Mouse (Mus musculus) hindbrain, postnatal 0 days (tissue): Measurements from ENCODE around the gene Gm11096. TPM values are rescaled to one million over a fixed set of nuclear protein-coding genes. Genes with fewer than 3 reads are reported as not detected.

Experiments
- ATAC-seq: fragments of 200-750 bp; cut with Nextera tagmentation; 2 replicates; pipeline ENCODE4 v1.8.0; 2017; ENCODE audit warnings: mild to moderate bottlenecking, moderate TSS enrichment, moderate library complexity
- DNase-seq: peaks from one replicate; pipeline ENCODE4 v3.0.0-alpha.2; 2015; ENCODE audit warnings: low spot score
- H3K27ac ChIP-seq: fragments of 300-500 bp; sonication (generic); 2 replicates; pipeline ENCODE4 v1.5.1; 2014; ENCODE audit warnings: mild to moderate bottlenecking
- H3K27me3 ChIP-seq: fragments of 300-500 bp; sonication (generic); 2 replicates; pipeline ENCODE4 v1.6.1; 2014; ENCODE audit warnings: low read length, mixed read lengths; ENCODE audit not compliant: insufficient read depth
- H3K36me3 ChIP-seq: fragments of 300-500 bp; sonication (generic); 2 replicates; pipeline ENCODE4 v1.6.1; 2014; ENCODE audit warnings: low read length, mixed read lengths; ENCODE audit not compliant: insufficient read depth
- H3K4me1 ChIP-seq: fragments of 300-500 bp; sonication (generic); 2 replicates; pipeline ENCODE4 v1.6.1; 2014; ENCODE audit warnings: antibody characterized with exemption, low read length, mixed read lengths; ENCODE audit not compliant: insufficient read depth
- H3K4me2 ChIP-seq: fragments of 300-500 bp; sonication (generic); 2 replicates; pipeline ENCODE4 v1.6.1; 2014; ENCODE audit warnings: low read depth, mild to moderate bottlenecking, low read length, moderate library complexity, mixed read lengths
- H3K4me3 ChIP-seq: fragments of 300-500 bp; sonication (generic); 2 replicates; pipeline ENCODE4 v1.5.1; 2014; ENCODE audit warnings: low read length
- H3K9ac ChIP-seq: fragments of 300-500 bp; sonication (generic); replicated peaks from 2 replicates; pipeline ENCODE4 v1.6.1; 2014; ENCODE audit warnings: mild to moderate bottlenecking, low read length, moderate library complexity, mixed read lengths
- H3K9me3 ChIP-seq: fragments of 300-500 bp; sonication (generic); 2 replicates; pipeline ENCODE4 v1.6.1; 2016; ENCODE audit warnings: low read length, mixed read lengths
- CTCF ChIP-seq: IDR thresholded peaks from 2 replicates; pipeline ENCODE4 v1.5.1; 2016; ENCODE audit warnings: antibody characterized with exemption, control low read depth, low read depth
- WGBS: fragments of 180-500 bp; shearing (Covaris S2); extraction: QIAGEN DNeasy Blood & Tissue Kit; methylation state at CpG from one replicate; pipeline ENCODE4 v1.1.7; 2014; 5-methylcytosine and 5-hydroxymethylcytosine counted together
- polyA plus RNA-seq: library from polyadenylated mRNA; unstranded; fragments of >200 nt; fragmentation: Nextera tagmentation; extraction: Ambion mirVana; gene quantifications from 2 replicates; pipeline ENCODE4 v1.2.1, GENCODE M21; 2015
- total RNA-seq: library from RNA; depleted of rRNA; stranded (reverse); fragments of >200 nt; gene quantifications from 2 replicates; pipeline ENCODE4 v1.2.3, GENCODE M21; 2014

The Gm11096 gene
- total and polyA plus RNA-seq, 2 experiments from 2014 or later = not detected

DNA sequence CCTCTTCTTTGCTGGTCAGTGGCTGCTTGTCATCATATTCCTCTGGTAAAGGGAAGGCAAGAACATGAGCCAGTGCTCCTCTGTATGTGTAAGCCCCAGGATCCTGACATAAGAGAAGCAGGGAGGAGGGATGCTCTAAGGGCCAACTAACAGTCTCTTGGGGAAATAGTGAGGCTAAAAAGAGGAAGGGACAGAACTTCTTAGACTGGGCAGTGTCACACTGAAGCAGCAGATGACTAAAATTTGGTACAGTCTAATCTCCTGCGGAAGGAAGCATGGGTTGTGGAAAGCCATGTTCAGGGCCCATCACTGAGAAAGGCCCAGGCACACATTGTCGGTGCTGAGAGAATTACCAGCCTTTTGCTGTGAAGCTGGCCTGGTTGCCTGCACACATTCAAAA lies 8.8 kb upstream of the Gm11096 start:
- no peaks in the 10 kb centered on the region for H3K9me3 ChIP-seq
- no peak overlapping the region for H3K4me2 ChIP-seq
- no peak for DNase-seq
- H3K36me3 ChIP-seq = no peaks in the 10 kb centered on the region
- no peak overlapping the region for H3K9ac ChIP-seq
- TF ChIP-seq CTCF = no peak
- H3K27me3 ChIP-seq = no peaks in the 10 kb centered on the region
- no peak overlapping the region for H3K27ac ChIP-seq
- no peak overlapping the region for H3K4me3 ChIP-seq
- no peaks in the 10 kb centered on the region for H3K4me1 ChIP-seq
- 0 out of 2 replicates have a peak, but pooled peaks have one; percentile 24 for ATAC-seq
- WGBS = 75% methylated on average over 2 of the region's 2 CpGs

DNA sequence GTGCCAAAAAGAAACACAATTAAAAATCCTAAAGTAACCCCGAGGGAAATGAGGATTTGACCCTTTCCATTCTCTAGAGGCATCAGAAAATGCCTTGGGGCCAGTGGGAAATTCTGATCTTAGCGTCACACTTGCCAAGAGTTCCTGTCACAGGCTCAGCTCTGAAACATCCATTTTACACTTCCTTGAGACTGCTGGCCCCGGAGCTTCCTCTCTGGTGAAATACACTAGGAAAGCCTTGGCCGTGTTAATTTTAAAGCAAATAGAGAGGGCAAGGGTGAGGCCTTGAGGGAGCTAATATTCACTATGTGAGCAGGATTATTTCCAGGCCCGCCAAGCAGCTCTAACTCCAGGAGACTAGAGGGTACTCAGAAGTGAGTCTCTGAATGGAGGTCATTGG lies 8.4 kb upstream of the Gm11096 start:
- Histone ChIP-seq H3K4me3 (no peak overlapping the region), H3K9me3 (no peaks in the 10 kb centered on the region)

DNA sequence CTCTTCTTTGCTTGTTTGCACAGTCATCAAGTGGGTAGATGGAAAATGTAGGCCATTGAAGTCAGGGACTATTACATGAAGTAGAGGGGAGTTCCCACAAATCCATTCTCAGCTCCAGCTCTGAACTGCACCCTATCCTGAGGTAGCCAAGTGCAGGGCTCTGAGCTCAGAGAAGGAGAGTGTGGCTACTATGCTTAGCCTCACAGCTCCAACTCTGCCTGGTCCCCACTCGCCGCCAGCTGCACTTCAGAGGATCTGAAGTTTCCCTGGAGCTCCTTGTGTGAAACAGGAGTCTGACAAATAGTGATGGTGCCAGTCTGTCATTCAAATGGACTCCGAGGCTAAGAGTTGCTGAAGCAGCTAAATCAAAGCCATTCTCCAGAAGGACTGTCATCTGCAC lies 13.7 kb downstream of the Gm11096 start:
- Histone ChIP-seq H3K9me3 (no peaks in the 10 kb centered on the region), H3K9ac (no peak overlapping the region), H3K27ac (no peak overlapping the region), H3K4me2 (no peak overlapping the region), H3K36me3 (no peaks in the 10 kb centered on the region), H3K4me1 (no peaks in the 10 kb centered on the region), H3K4me3 (no peak overlapping the region), H3K27me3 (no peaks in the 10 kb centered on the region)
- DNase-seq = peak; percentile 10
- 0 out of 2 replicates have a peak, but pooled peaks have one; percentile 27 for ATAC-seq
- no peak for TF ChIP-seq CTCF
- 50% methylated on average over 3 of the region's 3 CpGs for WGBS

More for the DNA sequence above, 8.4 kb upstream of the Gm11096 start:
- Histone ChIP-seq H3K27me3 (no peaks in the 10 kb centered on the region), H3K36me3 (no peaks in the 10 kb centered on the region), H3K9ac (no peak overlapping the region), H3K4me2 (no peak overlapping the region), H3K27ac (no peak overlapping the region), H3K4me1 (no peaks in the 10 kb centered on the region)
- no peak for DNase-seq
- no peak for ATAC-seq
- no peak for TF ChIP-seq CTCF
- 43% methylated on average over 5 of the region's 5 CpGs for WGBS

DNA sequence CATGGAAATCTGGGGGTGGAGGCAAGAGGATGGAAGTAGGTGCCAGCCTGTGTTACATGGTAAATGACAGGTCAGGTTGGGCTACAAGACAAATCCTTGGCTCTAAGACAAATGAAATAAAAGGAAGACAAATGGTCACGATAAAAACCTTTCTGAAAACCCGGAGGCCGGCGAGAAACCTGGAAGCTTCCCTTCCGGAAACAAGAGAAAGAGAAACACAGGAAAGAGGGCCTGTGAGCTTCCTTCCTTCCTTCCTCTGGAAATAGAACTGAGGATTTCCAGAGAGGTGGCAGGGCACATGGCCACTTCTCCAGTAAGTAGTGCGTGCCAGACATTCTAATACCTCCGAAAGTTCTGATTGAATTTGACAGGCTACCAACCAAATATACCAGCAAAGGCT lies 14.4 kb downstream of the Gm11096 start:
- WGBS = 79% methylated on average over 7 of the region's 7 CpGs
- no peaks in the 10 kb centered on the region for H3K27me3 ChIP-seq
- ATAC-seq (no peak), DNase-seq (no peak)
- H3K27ac ChIP-seq = no peak overlapping the region
- no peak overlapping the region for H3K4me2 ChIP-seq
- no peaks in the 10 kb centered on the region for H3K36me3 ChIP-seq
- no peak overlapping the region for H3K4me3 ChIP-seq
- TF ChIP-seq CTCF = no peak
- H3K9me3 ChIP-seq = no peaks in the 10 kb centered on the region
- H3K9ac ChIP-seq = no peak overlapping the region
- H3K4me1 ChIP-seq = no peaks in the 10 kb centered on the region

- Histone ChIP-seq H3K9ac (no peak overlapping the region), H3K27me3 (no peaks in the 10 kb centered on the region), H3K4me2 (no peak overlapping the region), H3K9me3 (no peaks in the 10 kb centered on the region), H3K27ac (no peak overlapping the region), H3K36me3 (no peaks in the 10 kb centered on the region), H3K4me1 (no peaks in the 10 kb centered on the region), H3K4me3 (no peak overlapping the region)
- ATAC-seq (no peak), DNase-seq (no peak)
- no peak for TF ChIP-seq CTCF
- WGBS = 74% methylated on average over 3 of the region's 3 CpGs
These were observed 17.8 kb downstream of the Gm11096 start for GRCm38 (mm10) chr17:81459379-81459778.

DNA sequence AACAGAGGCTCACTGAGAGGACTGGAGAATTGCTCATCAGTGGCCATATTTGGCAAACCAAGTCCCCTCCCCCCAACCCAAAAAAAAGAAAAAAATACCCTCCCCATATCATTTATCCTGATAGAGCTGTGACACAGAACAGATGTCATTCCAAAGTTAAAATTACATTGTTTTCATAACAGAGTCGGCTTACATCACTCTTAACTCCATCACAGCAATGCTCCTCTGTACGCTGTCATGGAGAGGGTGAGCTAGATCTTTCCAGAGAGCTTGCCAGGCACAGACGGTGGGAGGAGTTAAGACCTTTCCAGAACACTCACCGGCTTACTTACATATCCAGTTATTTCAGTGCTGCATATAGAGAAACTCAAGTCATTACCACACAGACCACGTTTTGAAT lies 27.4 kb downstream of the Gm11096 start:
- Histone ChIP-seq H3K9ac (no peak overlapping the region), H3K27ac (no peak overlapping the region), H3K9me3 (no peaks in the 10 kb centered on the region), H3K27me3 (no peaks in the 10 kb centered on the region), H3K4me2 (no peak overlapping the region), H3K4me3 (no peak overlapping the region), H3K4me1 (no peaks in the 10 kb centered on the region), H3K36me3 (no peaks in the 10 kb centered on the region)
- ATAC-seq (no peak), DNase-seq (no peak)
- WGBS = 81% methylated on average over 5 of the region's 5 CpGs
- TF ChIP-seq CTCF = no peak

DNA sequence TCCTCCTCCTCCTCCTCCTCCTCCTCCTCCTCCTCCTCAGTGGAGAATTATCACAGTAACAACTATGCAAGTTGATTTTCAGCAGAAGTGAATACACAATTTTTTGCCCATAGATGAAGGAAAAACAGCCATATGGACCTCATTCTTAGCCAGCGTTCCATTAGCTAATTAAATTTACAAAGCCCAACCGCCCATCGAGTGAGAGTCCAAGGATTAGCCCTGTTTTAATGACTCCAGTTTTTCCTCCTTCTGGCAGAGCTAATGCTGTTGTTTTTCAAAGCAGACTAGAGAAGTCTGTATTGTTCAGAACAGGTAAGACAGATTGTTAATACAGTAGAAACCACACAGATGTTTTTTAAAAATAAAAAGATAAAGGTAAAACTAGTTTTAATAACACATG lies 31.8 kb downstream of the Gm11096 start:
- no peak overlapping the region for H3K4me2 ChIP-seq
- H3K27ac ChIP-seq = no peak overlapping the region
- DNase-seq (peak; percentile 43), ATAC-seq (no peak)
- no peaks in the 10 kb centered on the region for H3K4me1 ChIP-seq
- WGBS = 47% methylated on average over 3 of the region's 3 CpGs
- TF ChIP-seq CTCF = no peak
- no peaks in the 10 kb centered on the region for H3K27me3 ChIP-seq
- no peaks in the 10 kb centered on the region for H3K36me3 ChIP-seq
- no peak overlapping the region for H3K4me3 ChIP-seq
- H3K9me3 ChIP-seq = no peaks in the 10 kb centered on the region
- H3K9ac ChIP-seq = no peak overlapping the region
